Comparison of ENCODE assay signal across 20 mouse cellular contexts in genomic region chr2:119032191-119032590, GRCm38 (mm10).
"Had no signal": no experiment of that assay in that cellular context is flagged by ENCODE, and none has a peak within 500 bp of the region (broad histone marks: within the 10 kb centered on the region; RNA-seq: fewer than 3 reads in every experiment).

No protein-coding gene starts in this region.

- H3K27ac ChIP-seq: lung, embryonic 15.5 days; midbrain, embryonic 10.5 days; midbrain, embryonic 12.5 days; neural tube, embryonic 13.5 days; neural tube, embryonic 15.5 days; stomach, embryonic 15.5 days; stomach, postnatal 0 days had no signal

- H3K4me3 ChIP-seq: lung, embryonic 15.5 days; midbrain, embryonic 10.5 days; midbrain, embryonic 12.5 days; myocyte; neural tube, embryonic 13.5 days; neural tube, embryonic 15.5 days; stomach, embryonic 15.5 days had no signal

- DNase-seq: liver, postnatal 0 days; lung, adult 2 months; lung, postnatal 14 days; lung, postnatal 36 days; midbrain, embryonic 14.5 days; retina, postnatal 1 day; right cerebral cortex, adult 18-20 months; thymus, adult 2 months; thymus, postnatal 25 days; thymus, postnatal 4 days had no signal

- ATAC-seq: liver, postnatal 0 days; lung, postnatal 0 days; midbrain, embryonic 16.5 days had no signal
